Mouse (Mus musculus) spleen, adult 2 months (tissue): Measurements from ENCODE around the gene Gm10663. TPM values are rescaled to one million over a fixed set of nuclear protein-coding genes. Genes with fewer than 3 reads are reported as not detected.

Source experiments
- DNase-seq, 2 experiments: peaks; one replicate each; pipeline versions ENCODE4 v3.0.0 to v3.0.0-alpha.2; 2012 to 2021; ENCODE audit warnings: low spot score in 2 of 2, low read depth in 1 of 2
- H3K27ac ChIP-seq: fragments of 200-500 bp; 2 replicates; pipeline ENCODE4 v1.5.1; 2012; ENCODE audit warnings: low read length, inconsistent platforms; ENCODE audit not compliant: insufficient read depth
- H3K27me3 ChIP-seq: fragments of 200-500 bp; 2 replicates; pipeline ENCODE4 v1.6.1; 2012; ENCODE audit warnings: mild to moderate bottlenecking, moderate library complexity, low read length, inconsistent platforms; ENCODE audit not compliant: control insufficient read depth, insufficient read depth
- H3K36me3 ChIP-seq: fragments of 200-500 bp; 2 replicates; pipeline ENCODE4 v1.6.1; 2012; ENCODE audit warnings: mild to moderate bottlenecking, low read length, inconsistent platforms; ENCODE audit not compliant: control insufficient read depth, insufficient read depth
- H3K4me1 ChIP-seq: fragments of 200-500 bp; 2 replicates; pipeline ENCODE4 v1.6.1; 2011; ENCODE audit warnings: inconsistent platforms; ENCODE audit not compliant: control insufficient read depth, insufficient read depth, insufficient read length
- H3K4me3 ChIP-seq: fragments of 200-500 bp; 2 replicates; pipeline ENCODE4 v1.5.1; 2011; ENCODE audit warnings: mild to moderate bottlenecking, inconsistent platforms; ENCODE audit not compliant: insufficient read depth, insufficient read length; ENCODE audit errors: extremely low read depth
- CTCF ChIP-seq: fragments of 200-500 bp; IDR thresholded peaks from 2 replicates; pipeline ENCODE4 v1.5.1; 2011; ENCODE audit warnings: mild to moderate bottlenecking, inconsistent platforms; ENCODE audit not compliant: insufficient read depth, insufficient read length, insufficient replicate concordance; ENCODE audit errors: extremely low read depth
- POLR2A ChIP-seq: fragments of 200-500 bp; IDR thresholded peaks from 2 replicates; pipeline ENCODE4 v1.6.1; 2011; ENCODE audit warnings: low read depth, low read length, inconsistent platforms
- WGBS: fragments of 180-500 bp; shearing (Covaris S2); methylation state at CpG from one replicate; pipeline ENCODE4 v1.1.7; 2018; 5-methylcytosine and 5-hydroxymethylcytosine counted together
- polyA plus RNA-seq: library from polyadenylated mRNA; depleted of rRNA; stranded (reverse); fragments of >200 nt; gene quantifications from 2 replicates; pipeline ENCODE4 v1.2.3, GENCODE M21; 2012

Gene Gm10663
- polyA plus RNA-seq, 1 experiment = not detected

DNA sequence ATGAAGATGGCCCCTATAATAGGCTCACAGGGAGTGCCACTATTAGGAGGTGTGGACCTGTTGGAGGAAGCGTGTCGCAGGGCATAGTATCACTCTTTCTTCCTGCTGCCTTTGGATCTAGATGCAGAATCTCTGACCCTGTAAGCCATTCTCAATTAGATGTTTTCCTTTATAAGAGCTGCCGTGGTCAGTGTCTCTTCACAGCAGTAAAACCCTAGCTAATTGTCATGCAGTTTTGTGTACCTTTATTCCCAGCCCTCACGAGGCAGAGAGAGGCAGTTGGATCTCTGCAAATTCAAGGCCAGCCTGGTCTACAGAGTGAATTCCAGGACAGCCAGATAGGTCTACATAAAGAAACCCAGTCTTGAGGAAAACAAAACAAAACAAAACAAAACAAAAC lies 12.6 kb upstream of the Gm10663 start:
- no peak for DNase-seq
- no peak for TF ChIP-seq CTCF
- no peak for TF ChIP-seq POLR2A
- Histone ChIP-seq H3K27me3 (no peaks in the 10 kb centered on the region), H3K27ac (no peak overlapping the region), H3K4me3 (no peak overlapping the region), H3K4me1 (no peaks in the 10 kb centered on the region), H3K36me3 (no peaks in the 10 kb centered on the region)
- WGBS = 83% methylated on average over 4 of the region's 4 CpGs

DNA sequence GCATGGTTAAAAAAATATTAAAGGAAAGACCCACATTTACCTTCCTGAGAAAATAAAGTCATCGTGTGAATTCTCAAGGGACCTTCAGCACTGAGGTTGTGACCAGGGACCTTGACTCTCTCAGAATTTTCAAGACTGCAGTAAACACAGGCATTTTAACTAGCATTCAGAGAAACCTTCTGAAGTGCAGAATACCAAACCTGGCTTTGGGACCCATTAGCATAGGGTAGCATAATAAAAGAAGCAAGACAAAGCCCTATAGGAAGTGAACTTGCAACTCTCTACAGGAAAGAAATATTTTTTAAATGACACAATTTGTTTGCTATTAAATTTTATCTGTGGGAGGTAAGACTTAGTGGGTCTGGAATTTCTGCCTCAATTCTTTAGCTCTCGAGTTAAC lies 10.8 kb upstream of the Gm10663 start:
- TF ChIP-seq CTCF (no peak), POLR2A (no peak)
- no peak overlapping the region for H3K4me3 ChIP-seq
- WGBS = 66% methylated on average over 2 of the region's 2 CpGs
- H3K27me3 ChIP-seq = no peaks in the 10 kb centered on the region
- no peaks in the 10 kb centered on the region for H3K4me1 ChIP-seq
- H3K27ac ChIP-seq = no peak overlapping the region
- no peak for DNase-seq
- H3K36me3 ChIP-seq = no peaks in the 10 kb centered on the region

DNA sequence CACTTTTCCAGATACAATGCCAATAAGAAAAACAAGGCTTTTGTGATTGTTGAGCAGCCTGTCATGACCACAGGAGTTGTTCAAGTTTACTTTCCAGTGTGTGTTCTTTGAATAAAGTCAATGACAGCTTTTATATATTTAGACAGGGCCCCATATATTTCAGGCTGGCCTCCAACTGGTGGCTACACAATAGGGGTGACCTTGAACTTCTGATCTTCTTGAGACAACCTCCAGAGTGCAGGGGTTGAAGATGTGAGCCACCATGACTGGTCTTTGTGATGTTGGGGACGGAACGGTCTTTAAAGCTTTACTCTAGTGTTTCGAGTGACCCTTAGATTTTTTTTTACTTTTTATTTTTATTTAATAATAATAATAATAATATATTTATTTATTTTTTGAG lies 9.2 kb upstream of the Gm10663 start:
- 91% methylated on average over 3 of the region's 3 CpGs for WGBS
- H3K4me1 ChIP-seq = no peaks in the 10 kb centered on the region
- no peak overlapping the region for H3K27ac ChIP-seq
- no peaks in the 10 kb centered on the region for H3K27me3 ChIP-seq
- H3K4me3 ChIP-seq = no peak overlapping the region
- no peaks in the 10 kb centered on the region for H3K36me3 ChIP-seq
- TF ChIP-seq POLR2A = no peak
- TF ChIP-seq CTCF = no peak
- no peak for DNase-seq

DNA sequence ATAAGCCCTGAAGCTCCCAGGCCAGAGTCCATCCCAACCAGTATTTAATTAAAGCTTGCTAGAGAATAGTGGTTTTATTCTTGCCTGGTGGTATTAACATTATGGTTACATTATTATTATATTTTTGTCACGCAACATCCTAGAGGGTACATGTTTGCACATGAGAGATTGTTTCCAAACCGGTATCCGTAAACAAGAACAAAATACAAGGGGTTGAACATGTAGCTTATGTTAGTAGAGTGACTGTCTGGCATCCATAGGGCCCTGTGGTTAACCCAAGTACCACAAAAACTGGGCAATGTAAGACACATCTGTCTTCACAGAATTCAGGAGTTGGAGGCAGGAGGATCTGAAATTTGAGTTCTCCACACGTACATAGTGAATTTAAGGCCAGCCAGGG lies 7.8 kb upstream of the Gm10663 start:
- Histone ChIP-seq H3K36me3 (no peaks in the 10 kb centered on the region), H3K27ac (no peak overlapping the region), H3K4me1 (no peaks in the 10 kb centered on the region), H3K27me3 (no peaks in the 10 kb centered on the region), H3K4me3 (no peak overlapping the region)
- no peak for TF ChIP-seq CTCF
- TF ChIP-seq POLR2A = no peak
- DNase-seq = no peak
- 95% methylated on average over 4 of the region's 4 CpGs for WGBS

DNA sequence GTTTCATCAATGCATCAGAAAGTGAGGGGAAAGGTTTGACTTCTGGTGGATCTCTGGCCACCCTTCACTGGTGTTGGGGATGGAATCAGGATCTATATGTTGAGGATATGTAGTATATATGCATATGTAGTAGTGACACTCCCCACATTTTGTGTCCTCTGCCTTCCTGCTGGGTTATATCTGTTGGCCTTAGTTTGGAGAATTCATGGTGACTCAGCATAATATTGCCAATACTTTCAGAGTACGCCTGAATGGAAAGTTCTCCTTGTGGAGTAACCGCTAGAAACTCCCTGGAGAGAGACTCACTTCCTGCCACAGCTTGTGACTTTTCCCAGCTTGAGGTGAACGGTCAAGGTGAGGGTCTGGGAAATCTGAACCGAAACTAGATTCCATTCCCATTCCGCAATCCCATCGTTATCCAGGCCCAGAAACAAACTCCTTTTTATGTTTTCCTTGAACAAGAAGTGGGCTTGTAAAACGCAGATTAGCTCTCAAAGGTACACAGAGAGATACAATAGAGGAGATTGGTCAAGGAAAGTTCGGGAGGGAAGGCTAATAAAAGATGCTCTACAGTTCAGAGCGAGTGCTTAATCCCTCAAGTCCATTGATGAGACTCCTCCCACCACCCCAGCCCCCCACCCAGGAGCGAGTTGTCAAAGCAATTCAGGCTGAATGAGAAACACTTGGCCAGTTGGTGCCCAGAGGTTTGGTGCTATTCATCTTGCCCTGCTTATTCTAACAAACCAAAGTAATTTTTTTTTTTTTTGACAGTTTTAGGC lies 7.0 kb upstream of the Gm10663 start:
- 64% methylated on average over 10 of the region's 10 CpGs for WGBS
- TF ChIP-seq CTCF = no peak
- no peak for TF ChIP-seq POLR2A

DNA sequence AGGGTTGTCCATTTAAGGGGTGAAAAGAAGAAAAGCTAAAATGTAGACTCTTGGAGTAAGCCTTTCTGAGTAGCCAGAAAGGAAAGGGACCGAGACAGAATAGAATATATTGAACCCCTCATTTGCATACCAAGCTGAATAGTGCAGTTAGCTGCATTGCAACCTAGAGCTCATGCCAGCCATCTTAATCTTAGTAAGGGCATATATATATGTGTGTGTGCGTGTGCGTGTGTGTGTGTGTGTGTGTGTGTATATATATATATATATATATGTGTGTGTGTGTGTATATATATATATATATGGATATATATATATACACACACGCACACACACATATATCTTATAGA lies 6.4 kb upstream of the Gm10663 start:
- Histone ChIP-seq H3K27me3 (no peaks in the 10 kb centered on the region), H3K4me3 (no peak overlapping the region), H3K27ac (no peak overlapping the region), H3K36me3 (no peaks in the 10 kb centered on the region), H3K4me1 (no peaks in the 10 kb centered on the region)
- no peak for DNase-seq
- WGBS = 84% methylated on average over 4 of the region's 4 CpGs
- TF ChIP-seq CTCF (no peak), POLR2A (no peak)

More for the DNA sequence above, 7.0 kb upstream of the Gm10663 start:
- Histone ChIP-seq H3K4me3 (no peak overlapping the region), H3K27ac (no peak overlapping the region), H3K36me3 (no peaks in the 10 kb centered on the region), H3K27me3 (no peaks in the 10 kb centered on the region), H3K4me1 (no peaks in the 10 kb centered on the region)
- no peak for DNase-seq

DNA sequence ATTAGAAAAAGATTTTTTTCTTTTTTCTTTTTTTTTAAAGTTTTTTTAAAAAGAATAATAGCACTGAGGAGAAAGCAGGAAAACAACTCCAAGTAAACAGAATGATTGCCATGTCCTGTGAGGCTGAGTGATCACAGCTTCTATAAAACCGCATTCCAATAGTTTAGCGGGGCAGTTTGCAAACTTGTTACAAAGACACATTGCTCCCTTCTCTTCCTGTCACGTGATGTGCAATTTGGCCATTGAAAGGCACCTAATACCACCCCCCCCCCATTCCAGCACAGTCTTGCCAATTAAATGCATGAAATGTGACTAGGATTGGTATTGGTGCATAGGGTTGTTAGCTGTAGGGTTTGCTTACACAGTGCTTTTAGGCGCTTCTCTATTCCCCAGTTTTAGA lies 3.8 kb upstream of the Gm10663 start:
- 62% methylated on average over 4 of the region's 4 CpGs for WGBS
- H3K36me3 ChIP-seq = no peaks in the 10 kb centered on the region
- H3K27me3 ChIP-seq = no peaks in the 10 kb centered on the region
- no peak overlapping the region for H3K4me3 ChIP-seq
- DNase-seq = no peak
- no peak overlapping the region for H3K27ac ChIP-seq
- TF ChIP-seq POLR2A (no peak), CTCF (no peak)
- H3K4me1 ChIP-seq = no peaks in the 10 kb centered on the region
